ENCODE assay signal across 23 mouse cellular contexts in genomic region chr17:64628796-64629195, GRCm38 (mm10). TPM values are rescaled to one million over a fixed set of nuclear protein-coding genes. Genes with fewer than 3 reads are reported as not detected.
DNase-seq lines count a peak whose midpoint lies in the region; ATAC-seq and TF ChIP-seq lines count a peak whose summit lies in the region.
"Had no signal": no experiment of that assay in that cellular context is flagged by ENCODE, and none has a peak within 500 bp of the region (broad histone marks: within the 10 kb centered on the region; RNA-seq: fewer than 3 reads in every experiment).

No protein-coding gene starts in this region.

- H3K4me2 ChIP-seq in heart, embryonic 12.5 days, result no peak overlapping the region
- H3K4me2 ChIP-seq: embryonic facial prominence, embryonic 12.5 days; heart, embryonic 11.5 days; hindbrain, embryonic 15.5 days; limb, embryonic 12.5 days; neural tube, embryonic 12.5 days had no signal

- no peaks in the 10 kb centered on the region; the same call in 1 of the 2 replicates for H3K27me3 ChIP-seq in heart, embryonic 10.5 days (ENCODE audit: insufficient read depth, poor library complexity, severe bottlenecking)
- H3K27me3 ChIP-seq in heart, embryonic 12.5 days (replicated peaks), result peaks cover 6% of the 10 kb centered on the region; the same call in 1 of the 2 replicates
- H3K27me3 ChIP-seq in thymus, adult 2 months (ENCODE audit: control insufficient read depth, insufficient read depth, low read length), result no peaks in the 10 kb centered on the region
- H3K27me3 ChIP-seq: embryonic facial prominence, embryonic 12.5 days; hindbrain, embryonic 15.5 days; limb, embryonic 12.5 days; neural tube, embryonic 12.5 days had no signal

- no peak for TF ChIP-seq POLR2A in thymus, adult 2 months (IDR thresholded peaks at IDR 0.05; ENCODE audit: control insufficient read depth, extremely low read depth, insufficient read depth, low read length, poor library complexity)

- no peaks in the 10 kb centered on the region for H3K9me3 ChIP-seq in heart, embryonic 10.5 days
- no peaks in the 10 kb centered on the region for H3K9me3 ChIP-seq in heart, embryonic 12.5 days (replicated peaks)
- H3K9me3 ChIP-seq: embryonic facial prominence, embryonic 12.5 days; hindbrain, embryonic 15.5 days; limb, embryonic 12.5 days; neural tube, embryonic 12.5 days had no signal

- no peak overlapping the region for H3K27ac ChIP-seq in heart, embryonic 10.5 days
- no peak overlapping the region for H3K27ac ChIP-seq in heart, embryonic 12.5 days (ENCODE audit: poor library complexity, severe bottlenecking)
- H3K27ac ChIP-seq in thymus, adult 2 months (ENCODE audit: control insufficient read depth, insufficient read depth, low read length), result peak overlapping the region; percentile 54
- H3K27ac ChIP-seq: embryonic facial prominence, embryonic 12.5 days; hindbrain, embryonic 15.5 days; layer of hippocampus, adult 2 months; left cerebral cortex, adult 2 months; limb, embryonic 12.5 days; liver, embryonic 14.5 days; neural tube, embryonic 12.5 days; stomach, postnatal 0 days had no signal

- 83% methylated on average over 5 of the region's 5 CpGs for WGBS in heart, embryonic 10.5 days
- WGBS in heart, embryonic 12.5 days, result 84% methylated on average over 5 of the region's 5 CpGs
- WGBS in thymus, adult 2 months, result 8% methylated on average over 5 of the region's 5 CpGs

- no peak for TF ChIP-seq CTCF in thymus, adult 2 months (IDR thresholded peaks at IDR 0.05; ENCODE audit: borderline replicate concordance, control insufficient read depth, extremely low read depth, insufficient read depth, low read length, poor library complexity)

- ATAC-seq in heart, embryonic 12.5 days (ENCODE audit: insufficient number of reproducible peaks, low FRiP score), result no peak
- ATAC-seq: forebrain, embryonic 16.5 days had no signal

- no peaks in the 10 kb centered on the region for H3K4me1 ChIP-seq in heart, embryonic 10.5 days
- no peaks in the 10 kb centered on the region for H3K4me1 ChIP-seq in heart, embryonic 12.5 days (replicated peaks)
- H3K4me1 ChIP-seq in thymus, adult 2 months (replicated peaks; ENCODE audit: control insufficient read depth, insufficient read depth, low read length), result peaks cover 8% of the 10 kb centered on the region
- H3K4me1 ChIP-seq: embryonic facial prominence, embryonic 12.5 days; limb, embryonic 12.5 days had no signal

- no peak overlapping the region for H3K9ac ChIP-seq in heart, embryonic 12.5 days
- H3K9ac ChIP-seq: embryonic facial prominence, embryonic 12.5 days; hindbrain, embryonic 15.5 days; limb, embryonic 12.5 days; liver, embryonic 14.5 days; neural tube, embryonic 12.5 days had no signal

- H3K36me3 ChIP-seq in heart, embryonic 10.5 days, result peaks cover 17% of the 10 kb centered on the region
- H3K36me3 ChIP-seq in heart, embryonic 12.5 days, result peaks cover 28% of the 10 kb centered on the region
- peaks cover 32% of the 10 kb centered on the region for H3K36me3 ChIP-seq in thymus, adult 2 months (ENCODE audit: control insufficient read depth, insufficient read depth, low read length)

- no peak overlapping the region for H3K4me3 ChIP-seq in heart, embryonic 10.5 days
- H3K4me3 ChIP-seq in heart, embryonic 12.5 days, result no peak overlapping the region
- H3K4me3 ChIP-seq in thymus, adult 2 months (ENCODE audit: control insufficient read depth, insufficient read depth, low read length), result no peak overlapping the region
- H3K4me3 ChIP-seq: embryonic facial prominence, embryonic 12.5 days; hindbrain, embryonic 15.5 days; layer of hippocampus, adult 2 months; left cerebral cortex, adult 2 months; limb, embryonic 12.5 days; neural tube, embryonic 12.5 days had no signal

- peak; percentile 51 for DNase-seq in heart, embryonic 10.5 days (ENCODE audit: low spot score)
- peak; percentile 36 to 40 for DNase-seq in B cell, adult 2 months
- peak; percentile 42 for DNase-seq in brain, adult 2 months (ENCODE audit: low read depth, low spot score)
- peak; percentile 59 for DNase-seq in thymus, adult 2 months
- no peak for DNase-seq in embryo, embryonic 10.5 days (ENCODE audit: low spot score)
- no peak for DNase-seq in urinary bladder, adult 18-20 months (ENCODE audit: low spot score in 2 of 2)
- DNase-seq in cerebellum, postnatal 10 days, result no peak
- DNase-seq: cerebellum, adult 11 months; gastrocnemius, postnatal 14 days; kidney, adult 8-10 months; lung, postnatal 10 days; spleen, adult 18-20 months had no signal

RNA-seq across cellular contexts. Expression of gene Man2a1, which starts 28.3 kb away (rescaled TPM):
- polyA plus RNA-seq in heart, embryonic 10.5 days (2016; fragmentation: Nextera tagmentation; extraction: Ambion mirVana), result 4.5 and 9.1 TPM in 2 replicates
- polyA plus RNA-seq in heart, embryonic 12.5 days (2016; fragmentation: Nextera tagmentation; extraction: Ambion mirVana), result 5.3 and 7.2 TPM in 2 replicates
- polyA plus RNA-seq in thymus, adult 2 months (2012; rRNA removed), result 16.2 and 21.3 TPM in 2 replicates

Comparison
In these comparisons a context has a peak if more than half of its experiments do, and no peak if none do; other contexts are left out.
1. DNase-seq: peak in heart, embryonic 10.5 days (single experiment), B cell, adult 2 months (2 of 2), brain, adult 2 months (single experiment) and thymus, adult 2 months (single experiment); none in embryo, embryonic 10.5 days (single experiment), urinary bladder, adult 18-20 months (0 of 2) and cerebellum, postnatal 10 days (0 of 2).